Mouse (Mus musculus) CD8-positive naive resting alpha-beta T cell, adult 2 months (primary cell): Measurements from ENCODE around the gene Ltbp2.

Experiments
- DNase-seq, 2 experiments: peaks; one replicate each; pipeline ENCODE4 v3.0.0; 2022; ENCODE audit warnings: low read depth in 2 of 2, low spot score in 2 of 2

Ltbp2 gene

GRCm38 (mm10) chr12:84876481-84877121, at the start of gene Ltbp2:
Gene Ltbp2, minus strand, starts transcription at chr12:84876532.
- DNase-seq: peak; percentile 79 to 82

- no peak for DNase-seq
These were observed 48.0 kb upstream of the Ltbp2 start for GRCm38 (mm10) chr12:84924324-84924723.

- no peak for DNase-seq
These were observed 45.6 kb upstream of the Ltbp2 start for GRCm38 (mm10) chr12:84921881-84922419.

GRCm38 (mm10) chr12:84918809-84919208, 42.5 kb upstream of the Ltbp2 start:
- no peak for DNase-seq

- no peak for DNase-seq
These were observed 41.5 kb upstream of the Ltbp2 start for GRCm38 (mm10) chr12:84917799-84918198.

GRCm38 (mm10) chr12:84914959-84915358, 38.6 kb upstream of the Ltbp2 start:
- no peak for DNase-seq

GRCm38 (mm10) chr12:84912652-84913104, 36.3 kb upstream of the Ltbp2 start:
- DNase-seq: no peak

GRCm38 (mm10) chr12:84911640-84912039, 35.3 kb upstream of the Ltbp2 start:
- no peak for DNase-seq

GRCm38 (mm10) chr12:84910066-84910465, 33.7 kb upstream of the Ltbp2 start:
- no peak for DNase-seq

GRCm38 (mm10) chr12:84907627-84908480, 31.5 kb upstream of the Ltbp2 start:
- DNase-seq: no peak

- no peak for DNase-seq
These were observed 30.8 kb upstream of the Ltbp2 start for GRCm38 (mm10) chr12:84907024-84907626.

- no peak for DNase-seq
These were observed 28.1 kb upstream of the Ltbp2 start for GRCm38 (mm10) chr12:84904399-84904798.

- DNase-seq: no peak
These were observed 24.0 kb upstream of the Ltbp2 start for GRCm38 (mm10) chr12:84900317-84900716.

GRCm38 (mm10) chr12:84897322-84897721, 21.0 kb upstream of the Ltbp2 start:
- DNase-seq: no peak

- no peak for DNase-seq
These were observed 19.9 kb upstream of the Ltbp2 start for GRCm38 (mm10) chr12:84896235-84896634.

GRCm38 (mm10) chr12:84893648-84894628, 17.6 kb upstream of the Ltbp2 start:
- DNase-seq: no peak

- no peak for DNase-seq
These were observed 14.0 kb upstream of the Ltbp2 start for GRCm38 (mm10) chr12:84890289-84890688.

- no peak for DNase-seq
These were observed 9.0 kb upstream of the Ltbp2 start for GRCm38 (mm10) chr12:84885107-84885876.

- no peak for DNase-seq
These were observed 8.2 kb upstream of the Ltbp2 start for GRCm38 (mm10) chr12:84884423-84885076.
